Mouse (Mus musculus) induced T-regulatory cell, adult 2 months (primary cell): ENCODE measurements at regions not wholly inside any gene's neighbourhood (a gene's known extent, or its start where the extent isn't known, plus 50 kb on each side); places are given as distances from the start of the nearest gene placed in this dataset.

Experiments used
- DNase-seq: peaks from one replicate; pipeline ENCODE4 v3.0.0-alpha.2; 2012; ENCODE audit warnings: low read depth

- no peak for DNase-seq
Measured at GRCm38 (mm10) chr1:193935969-193936368, 565.9 kb upstream of the Camk1g start.

- DNase-seq: no peak
Measured at GRCm38 (mm10) chr1:193934308-193934707, 564.2 kb upstream of the Camk1g start.

GRCm38 (mm10) chr1:193931131-193931729, 561.1 kb upstream of the Camk1g start:
- DNase-seq: no peak

DNA sequence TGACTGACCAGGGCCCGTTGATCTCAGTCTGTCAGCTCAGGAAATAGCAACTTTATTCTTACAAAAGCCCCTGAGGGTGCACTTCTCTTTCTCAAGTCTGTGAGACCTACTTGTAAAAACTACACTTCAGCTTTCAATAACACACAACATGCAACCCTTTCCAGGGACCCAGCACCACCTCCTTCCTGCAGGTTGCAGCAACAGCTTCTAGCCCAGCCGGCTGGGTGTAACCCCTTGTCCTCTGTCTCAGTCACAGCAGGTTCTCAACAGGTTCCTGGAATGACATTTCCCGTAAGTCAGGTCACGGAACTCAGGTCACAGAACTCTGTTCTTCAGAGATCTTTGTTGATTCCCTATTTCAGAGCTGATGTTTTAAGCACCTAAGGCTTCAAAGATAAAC, 558.5 kb upstream of the Camk1g start:
- DNase-seq: no peak

- no peak for DNase-seq
Measured at GRCm38 (mm10) chr1:193922756-193923155, 552.7 kb upstream of the Camk1g start.

- no peak for DNase-seq
Measured at GRCm38 (mm10) chr1:193919243-193919642, 549.1 kb upstream of the Camk1g start.

- no peak for DNase-seq
Measured at GRCm38 (mm10) chr1:193905711-193906110, 535.6 kb upstream of the Camk1g start.

DNA sequence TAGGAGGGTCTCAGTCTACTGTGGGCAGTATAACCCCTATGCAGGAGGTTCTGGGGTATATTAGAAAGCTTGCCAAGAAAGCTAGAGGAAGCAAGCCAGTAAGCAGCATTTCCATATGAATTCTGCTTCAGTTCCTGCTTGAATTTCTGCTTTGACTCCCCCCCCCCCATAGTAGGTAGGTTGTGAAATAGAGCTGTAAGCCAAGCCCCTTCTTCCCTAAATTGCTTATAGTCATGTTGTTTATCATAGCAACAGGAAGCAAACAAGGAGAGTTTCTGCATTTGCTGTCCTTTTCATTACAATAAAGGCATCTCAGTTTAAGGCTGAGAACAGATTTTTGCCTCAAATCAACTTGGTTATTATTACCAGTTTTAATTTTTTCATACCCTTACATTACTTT, 524.0 kb upstream of the Camk1g start:
- no peak for DNase-seq

GRCm38 (mm10) chr1:193876540-193876939, 506.4 kb upstream of the Camk1g start:
- no peak for DNase-seq

DNA sequence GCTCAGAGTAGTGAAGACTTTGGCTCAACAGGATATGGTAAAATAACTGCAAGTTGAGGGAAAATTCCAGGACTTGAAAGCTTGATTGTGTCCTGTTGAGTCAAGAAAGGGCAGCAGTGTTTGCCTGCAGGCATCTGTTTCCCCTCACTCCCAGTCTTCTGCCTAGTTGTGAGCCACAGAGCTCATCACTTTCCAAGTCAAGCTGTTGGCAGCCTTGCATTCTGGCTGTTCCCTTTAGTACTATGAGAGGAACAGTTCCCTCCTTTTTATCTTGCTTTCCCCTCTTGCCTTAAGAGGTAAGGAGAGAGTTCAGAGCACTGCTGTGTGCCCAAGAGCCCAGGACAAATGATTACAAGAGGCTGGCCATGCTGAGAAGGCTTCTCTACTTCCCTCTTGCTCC, 506.0 kb upstream of the Camk1g start:
- no peak for DNase-seq

DNA sequence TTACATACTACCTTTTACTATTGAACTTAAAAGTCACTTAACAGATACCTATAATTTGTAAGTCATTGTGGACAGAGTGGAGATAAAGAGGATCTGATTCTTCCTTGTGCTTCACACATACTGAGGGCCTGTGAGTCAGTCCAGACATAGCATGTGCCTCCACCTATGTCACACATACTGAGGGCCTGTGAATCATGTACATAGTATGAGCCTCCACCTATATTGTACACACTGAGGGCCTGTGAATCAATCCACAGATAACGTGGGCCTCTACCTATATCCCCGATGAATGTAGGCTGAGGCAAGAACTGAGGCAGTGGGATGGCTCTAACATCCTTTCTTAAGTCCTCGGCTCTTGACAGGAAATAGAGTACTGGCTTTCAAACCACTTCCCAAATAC, 505.2 kb upstream of the Camk1g start:
- no peak for DNase-seq

DNA sequence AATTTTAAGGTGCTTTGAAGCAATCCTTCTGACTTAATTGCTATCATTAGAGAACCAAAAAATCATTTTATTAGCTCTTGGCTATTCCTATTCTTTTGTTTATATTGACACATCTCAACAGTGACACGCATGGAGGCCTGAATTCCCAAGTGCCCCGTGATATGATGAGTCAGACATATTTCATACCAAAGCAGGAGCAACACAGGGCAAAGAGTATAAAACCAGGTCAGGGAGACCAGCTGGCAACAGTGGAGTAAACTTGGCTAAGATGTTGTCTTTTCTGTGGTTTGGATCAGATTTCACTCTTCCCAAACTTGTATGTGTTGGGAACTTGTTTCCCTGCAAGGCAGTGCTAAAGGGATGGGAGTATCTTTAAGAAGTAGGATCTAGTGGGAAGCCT, 500.6 kb upstream of the Camk1g start:
- no peak for DNase-seq

DNA sequence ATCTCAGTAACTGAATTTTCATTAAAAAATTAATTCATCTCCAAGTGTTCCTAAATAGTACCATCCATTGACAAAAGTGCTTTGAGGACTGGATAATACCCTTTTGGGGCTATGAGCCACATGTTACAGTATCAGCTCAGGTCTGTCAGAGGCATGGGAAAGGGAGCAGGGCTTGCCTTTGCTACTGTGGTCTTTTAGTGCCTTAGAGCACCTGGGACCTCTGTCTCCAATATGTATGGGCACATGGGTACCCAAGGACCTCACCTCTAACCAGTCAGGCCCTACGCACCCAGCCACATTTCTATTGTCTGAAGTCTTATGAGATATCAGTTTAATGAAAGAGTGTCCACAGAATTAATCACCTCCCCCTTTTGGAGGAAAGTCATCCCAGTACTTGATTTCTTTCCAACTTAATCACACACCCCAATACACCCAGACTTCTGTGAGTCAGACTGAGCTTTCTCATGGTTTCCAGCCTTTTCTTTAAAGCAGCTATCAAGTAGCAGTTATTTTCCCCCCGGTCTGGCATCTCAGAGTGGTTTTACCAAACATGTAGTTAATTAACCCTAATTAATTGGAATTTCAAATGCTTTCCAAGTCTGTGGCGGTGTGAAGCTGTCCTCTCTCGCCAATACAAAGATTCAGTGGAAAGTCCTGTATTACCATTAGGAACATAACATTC, 498.7 kb upstream of the Camk1g start:
- DNase-seq: no peak

DNA sequence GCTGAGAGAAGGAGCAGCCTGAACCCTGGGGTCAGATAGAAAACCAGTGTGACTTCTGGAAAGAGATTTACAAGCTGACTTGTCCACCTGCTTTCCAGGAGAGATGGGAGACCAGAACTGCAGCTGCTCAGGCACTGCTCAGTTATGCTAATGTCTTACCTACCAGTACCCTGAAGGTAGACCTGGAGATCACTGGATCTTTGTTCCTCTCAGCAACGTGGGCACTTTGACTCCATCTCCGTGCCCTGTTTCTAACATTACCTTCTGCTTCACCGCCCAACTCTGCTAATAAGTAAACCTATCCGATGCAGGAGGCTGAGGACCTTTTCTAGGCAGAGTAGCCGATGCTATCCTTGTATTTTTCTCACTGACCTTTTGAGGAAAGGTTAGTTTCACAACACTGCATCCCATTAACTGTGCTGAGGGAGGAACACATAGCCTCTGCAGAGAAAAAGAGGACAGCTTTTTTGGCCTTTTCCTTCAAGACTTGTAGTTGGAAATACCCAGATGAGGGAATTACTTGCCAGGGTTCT, 490.7 kb upstream of the Camk1g start:
- DNase-seq: no peak

- no peak for DNase-seq
Measured at GRCm38 (mm10) chr1:193860354-193860753, 490.3 kb upstream of the Camk1g start.

- no peak for DNase-seq
Measured at GRCm38 (mm10) chr1:193859257-193860125, 489.4 kb upstream of the Camk1g start.

- DNase-seq: no peak
Measured at GRCm38 (mm10) chr1:193847922-193848321, 477.8 kb upstream of the Camk1g start.

GRCm38 (mm10) chr1:193844868-193845267, 474.8 kb upstream of the Camk1g start:
- DNase-seq: no peak

GRCm38 (mm10) chr1:193844461-193844860, 474.4 kb upstream of the Camk1g start:
- no peak for DNase-seq

GRCm38 (mm10) chr1:193800998-193801397, 430.9 kb upstream of the Camk1g start:
- DNase-seq: no peak

- no peak for DNase-seq
Measured at GRCm38 (mm10) chr1:193790579-193790978, 420.5 kb upstream of the Camk1g start.

- DNase-seq: no peak
Measured at GRCm38 (mm10) chr1:193788496-193788895, 418.4 kb upstream of the Camk1g start.

DNA sequence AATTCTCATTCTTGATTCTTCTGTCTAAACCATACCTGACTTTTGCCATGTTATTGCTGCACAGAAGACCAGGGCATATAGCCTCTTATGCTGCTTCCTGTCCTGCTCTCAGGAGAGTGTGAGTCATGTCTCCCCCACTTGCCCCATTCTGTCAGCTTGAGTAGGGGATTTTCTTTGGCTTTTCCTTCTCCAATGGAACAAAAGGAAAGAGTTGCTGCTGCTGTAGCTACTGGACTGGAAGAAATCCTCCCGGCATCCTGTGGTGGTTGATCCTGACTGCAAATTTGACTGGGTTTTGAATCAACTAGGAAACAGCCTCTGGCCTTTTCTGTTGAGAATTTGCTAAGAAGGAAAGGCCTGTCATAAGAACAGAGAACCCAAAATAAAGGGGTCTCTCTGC, 417.3 kb upstream of the Camk1g start:
- no peak for DNase-seq
